Mouse (Mus musculus): ENCODE measurements at regions not wholly inside any gene's neighbourhood (a gene's known extent, or its start where the extent isn't known, plus 50 kb on each side); places are given as distances from the start of the nearest gene placed in this dataset.

- TF ChIP-seq NRF1 (IDR thresholded peaks at IDR 0.05; ENCODE audit: insufficient read depth, low read depth, low read length, poor library complexity, severe bottlenecking) (no peak), GATA1 (IDR thresholded peaks at IDR 0.05; ENCODE audit: low read depth, low read length) (no peak), ELF1 (IDR thresholded peaks at IDR 0.05; ENCODE audit: low read depth, low read length) (peak; percentile 58; the same call in 1 of the 2 replicates), RAD21 (IDR thresholded peaks at IDR 0.05; ENCODE audit: low read depth, low read length) (no peak), ETS1 (IDR thresholded peaks at IDR 0.05; ENCODE audit: low read depth, low read length) (no peak)
These were observed 141.5 kb downstream of the Zfp706 start (continued) for GRCm38 (mm10) chr15:36866088-36866487.

GRCm38 (mm10) chr15:36865332-36865731 lies 142.2 kb downstream of the Zfp706 start:
- no peak overlapping the region for H3K9ac ChIP-seq (ENCODE audit: control insufficient read depth, low read depth, low read length, poor library complexity, severe bottlenecking)
- no peaks in the 10 kb centered on the region for H3K79me2 ChIP-seq (ENCODE audit: control insufficient read depth, insufficient read depth, low read length, poor library complexity)
- H3K4me3 ChIP-seq (ENCODE audit: control insufficient read depth in 1 of 2, insufficient read depth in 1 of 2, low read depth in 2 of 2, low read length in 2 of 2) = no peak overlapping the region
- H3K9me3 ChIP-seq (replicated peaks; ENCODE audit: insufficient read depth, low read length) = no peaks in the 10 kb centered on the region
- no peak overlapping the region; the same call in 1 of the 2 replicates for H3K27ac ChIP-seq (ENCODE audit: control insufficient read depth, low read depth, low read length)
- peaks cover 3 to 35% of the 10 kb centered on the region in 2 experiments for H3K4me1 ChIP-seq (ENCODE audit: control insufficient read depth in 1 of 2, insufficient read depth in 2 of 2, low read length in 2 of 2)
- TF ChIP-seq TAL1 (IDR thresholded peaks at IDR 0.05; ENCODE audit: low read length) (0 out of 2 replicates have a peak, but pooled peaks have one; percentile 9), EP300 (IDR thresholded peaks at IDR 0.05; ENCODE audit: low read depth in 1 of 2, low read length in 2 of 2) (peak in 1 of 2 experiments; percentile 54; a peak in 3 of 4 replicates), TCF12 (IDR thresholded peaks at IDR 0.05; ENCODE audit: low read depth, low read length) (no peak), ZMIZ1 (IDR thresholded peaks at IDR 0.05; ENCODE audit: low read depth, low read length) (no peak), GATA1 (IDR thresholded peaks at IDR 0.05; ENCODE audit: low read depth, low read length) (peak; percentile 48; the same call in 1 of the 2 replicates), ZKSCAN1 (IDR thresholded peaks at IDR 0.05; ENCODE audit: low read depth, low read length) (no peak), POLR2AphosphoS2 (IDR thresholded peaks at IDR 0.05; ENCODE audit: low read length) (no peak), ETS1 (IDR thresholded peaks at IDR 0.05; ENCODE audit: low read depth, low read length) (0 out of 2 replicates have a peak, but pooled peaks have one; percentile 40), POLR2AphosphoS5 (IDR thresholded peaks at IDR 0.05; ENCODE audit: borderline replicate concordance, low read depth, low read length) (no peak), MYC (IDR thresholded peaks at IDR 0.05; ENCODE audit: low read depth, low read length) (no peak), TBP (IDR thresholded peaks at IDR 0.05; ENCODE audit: low read depth, low read length) (no peak), MYB (IDR thresholded peaks at IDR 0.05; ENCODE audit: low read depth, low read length) (no peak), KAT2A (conservative IDR thresholded peaks at IDR 0.05; ENCODE audit: low read depth, low read length) (no peak)
- peak; percentile 81 for DNase-seq (ENCODE audit: low read depth, low spot score)
- no peaks in the 10 kb centered on the region for H3K27me3 ChIP-seq (ENCODE audit: control insufficient read depth in 1 of 2, insufficient read depth in 2 of 2, low read length in 2 of 2)
- peaks cover 0 to 10% of the 10 kb centered on the region in 2 experiments; a peak in 2 of 4 replicates for H3K36me3 ChIP-seq (ENCODE audit: control insufficient read depth in 1 of 2, insufficient read depth in 2 of 2, low read length in 2 of 2)

GRCm38 (mm10) chr15:36864046-36864445 lies 143.5 kb downstream of the Zfp706 start:
- Histone ChIP-seq H3K27ac (ENCODE audit: control insufficient read depth, low read depth, low read length) (no peak overlapping the region), H3K9me3 (replicated peaks; ENCODE audit: insufficient read depth, low read length) (no peaks in the 10 kb centered on the region), H3K79me2 (ENCODE audit: control insufficient read depth, insufficient read depth, low read length, poor library complexity) (no peaks in the 10 kb centered on the region), H3K36me3 (ENCODE audit: control insufficient read depth in 1 of 2, insufficient read depth in 2 of 2, low read length in 2 of 2) (peaks cover 0 to 9% of the 10 kb centered on the region in 2 experiments; a peak in 2 of 4 replicates), H3K9ac (ENCODE audit: control insufficient read depth, low read depth, low read length, poor library complexity, severe bottlenecking) (no peak overlapping the region), H3K27me3 (ENCODE audit: control insufficient read depth in 1 of 2, insufficient read depth in 2 of 2, low read length in 2 of 2) (no peaks in the 10 kb centered on the region), H3K4me3 (ENCODE audit: control insufficient read depth in 1 of 2, insufficient read depth in 1 of 2, low read depth in 2 of 2, low read length in 2 of 2) (no peak overlapping the region), H3K4me1 (ENCODE audit: control insufficient read depth in 1 of 2, insufficient read depth in 2 of 2, low read length in 2 of 2) (peaks cover 3 to 35% of the 10 kb centered on the region in 2 experiments)
- no peak for DNase-seq (ENCODE audit: low read depth, low spot score)
- TF ChIP-seq SIN3A (IDR thresholded peaks at IDR 0.05; ENCODE audit: low read length) (no peak), BHLHE40 (IDR thresholded peaks at IDR 0.05; ENCODE audit: borderline replicate concordance, low read depth, low read length) (no peak), MAX (IDR thresholded peaks at IDR 0.05; ENCODE audit: low read length) (no peak), MYC (IDR thresholded peaks at IDR 0.05; ENCODE audit: low read depth, low read length) (no peak), ZKSCAN1 (IDR thresholded peaks at IDR 0.05; ENCODE audit: low read depth, low read length) (no peak), RCOR1 (IDR thresholded peaks at IDR 0.05; ENCODE audit: low read depth, low read length) (no peak), POLR2AphosphoS2 (IDR thresholded peaks at IDR 0.05; ENCODE audit: low read length) (no peak), KAT2A (conservative IDR thresholded peaks at IDR 0.05; ENCODE audit: low read depth, low read length) (no peak), E2F4 (IDR thresholded peaks at IDR 0.05; ENCODE audit: borderline replicate concordance, low read depth, low read length) (no peak), MYB (IDR thresholded peaks at IDR 0.05; ENCODE audit: low read depth, low read length) (no peak), TAL1 (IDR thresholded peaks at IDR 0.05; ENCODE audit: low read length) (no peak), ZNF384 (IDR thresholded peaks at IDR 0.05; ENCODE audit: low read depth, low read length) (no peak), USF2 (IDR thresholded peaks at IDR 0.05; ENCODE audit: borderline replicate concordance in 1 of 2, insufficient read depth in 1 of 2, low read depth in 1 of 2, low read length in 2 of 2) (no peak), CTCF (IDR thresholded peaks at IDR 0.05 in 2 of 3, conservative IDR thresholded peaks at IDR 0.05 in 1 of 3; ENCODE audit: control insufficient read depth in 1 of 3, insufficient read depth in 1 of 3, low read depth in 2 of 3, low read length in 3 of 3, poor library complexity in 1 of 3, severe bottlenecking in 1 of 3) (no peak), NELFE (IDR thresholded peaks at IDR 0.05; ENCODE audit: low read depth, low read length) (no peak), ZMIZ1 (IDR thresholded peaks at IDR 0.05; ENCODE audit: low read depth, low read length) (no peak)

Measured in MEL (cell line).